Mouse (Mus musculus): ENCODE data around the gene Fhod1. TPM values are rescaled to one million over a fixed set of nuclear protein-coding genes. Genes with fewer than 3 reads are reported as not detected.
A peak's percentile ranks its signal among the peaks of the same experiment; 100 is the strongest.

Gene Fhod1
- polyA plus RNA-seq (2016; fragmentation: Nextera tagmentation; extraction: Ambion mirVana): 0.92 and 0.98 TPM in 2 replicates

- no peaks in the 10 kb centered on the region for H3K36me3 ChIP-seq
- H3K9me3 ChIP-seq: no peaks in the 10 kb centered on the region
- peak within 1 kb of the TSS; percentile 64 for H3K4me3 ChIP-seq
- H3K4me2 ChIP-seq (replicated peaks): peak within 1 kb of the TSS; percentile 98
- H3K27ac ChIP-seq: no peak within 1 kb of the TSS
- H3K27me3 ChIP-seq (replicated peaks): peaks cover 13% of the 10 kb centered on the region; the same call in 1 of the 2 replicates
- ATAC-seq (ENCODE audit: low FRiP score, low read depth): peak; percentile 84
- peak within 1 kb of the TSS; percentile 82 for H3K9ac ChIP-seq
- peaks cover 35% of the 10 kb centered on the region for H3K4me1 ChIP-seq
- under 1% methylated on average over 53 of the region's 53 CpGs for WGBS
These were observed at the start of gene Fhod1 for GRCm38 (mm10) chr8:105347428-105348221. Gene Fhod1, minus strand, starts transcription at chr8:105347953.

GRCm38 (mm10) chr8:105393915-105394314 is 46.2 kb upstream of the Fhod1 start:
- H3K27ac ChIP-seq: no peak overlapping the region
- no peaks in the 10 kb centered on the region for H3K9me3 ChIP-seq
- ATAC-seq (ENCODE audit: low FRiP score, low read depth): no peak
- H3K4me1 ChIP-seq: no peaks in the 10 kb centered on the region
- H3K36me3 ChIP-seq: no peaks in the 10 kb centered on the region
- 54% methylated on average over 7 of the region's 7 CpGs for WGBS
- H3K4me2 ChIP-seq (replicated peaks): no peak overlapping the region
- H3K9ac ChIP-seq: no peak overlapping the region
- H3K27me3 ChIP-seq (replicated peaks): no peaks in the 10 kb centered on the region
- no peak overlapping the region for H3K4me3 ChIP-seq

GRCm38 (mm10) chr8:105393089-105393787 is 45.5 kb upstream of the Fhod1 start:
- ATAC-seq (ENCODE audit: low FRiP score, low read depth): no peak
- no peak overlapping the region for H3K4me3 ChIP-seq
- H3K9me3 ChIP-seq: no peaks in the 10 kb centered on the region
- no peak overlapping the region for H3K4me2 ChIP-seq (replicated peaks)
- WGBS: 89% methylated on average over 12 of the region's 12 CpGs
- no peaks in the 10 kb centered on the region for H3K36me3 ChIP-seq
- H3K9ac ChIP-seq: no peak overlapping the region
- no peaks in the 10 kb centered on the region for H3K27me3 ChIP-seq (replicated peaks)
- H3K4me1 ChIP-seq: no peaks in the 10 kb centered on the region
- H3K27ac ChIP-seq: no peak overlapping the region

- Histone ChIP-seq H3K27me3 (replicated peaks) (no peaks in the 10 kb centered on the region), H3K4me1 (no peaks in the 10 kb centered on the region), H3K27ac (no peak overlapping the region), H3K9ac (no peak overlapping the region), H3K9me3 (no peaks in the 10 kb centered on the region), H3K4me3 (no peak overlapping the region), H3K4me2 (replicated peaks) (no peak overlapping the region), H3K36me3 (no peaks in the 10 kb centered on the region)
- ATAC-seq (ENCODE audit: low FRiP score, low read depth): no peak
- 79% methylated on average over 6 of the region's 6 CpGs for WGBS
These were observed 41.3 kb upstream of the Fhod1 start for GRCm38 (mm10) chr8:105389096-105389495.

- Histone ChIP-seq H3K9ac (no peak overlapping the region), H3K27me3 (replicated peaks) (no peaks in the 10 kb centered on the region), H3K4me2 (replicated peaks) (no peak overlapping the region), H3K4me1 (no peaks in the 10 kb centered on the region), H3K27ac (no peak overlapping the region), H3K36me3 (no peaks in the 10 kb centered on the region), H3K9me3 (no peaks in the 10 kb centered on the region), H3K4me3 (no peak overlapping the region)
- no peak for ATAC-seq (ENCODE audit: low FRiP score, low read depth)
- 79% methylated on average over 1 of the region's 1 CpGs for WGBS
These were observed 39.4 kb upstream of the Fhod1 start for GRCm38 (mm10) chr8:105387151-105387550.

DNA sequence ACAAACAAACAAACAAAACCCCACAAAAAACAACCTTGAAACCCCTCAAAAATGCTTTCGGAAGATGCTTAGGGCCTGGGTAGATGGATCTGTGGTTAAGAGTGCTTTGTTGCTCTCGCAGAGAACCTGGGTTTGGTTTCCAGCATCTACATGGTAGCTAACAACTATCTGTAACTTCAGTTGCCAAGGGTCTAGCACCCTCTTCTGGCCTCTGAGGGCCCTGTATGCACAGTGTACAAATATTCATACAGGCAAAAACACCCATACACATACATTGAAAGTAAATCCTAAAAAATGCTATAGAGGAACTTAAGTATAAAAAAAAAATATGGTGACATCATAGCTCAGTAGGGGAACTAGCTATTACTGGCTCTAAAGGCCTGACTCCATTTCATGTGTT is 36.3 kb upstream of the Fhod1 start:
- 90% methylated on average over 2 of the region's 2 CpGs for WGBS
- H3K36me3 ChIP-seq: no peaks in the 10 kb centered on the region
- no peak for ATAC-seq (ENCODE audit: low FRiP score, low read depth)

DNA sequence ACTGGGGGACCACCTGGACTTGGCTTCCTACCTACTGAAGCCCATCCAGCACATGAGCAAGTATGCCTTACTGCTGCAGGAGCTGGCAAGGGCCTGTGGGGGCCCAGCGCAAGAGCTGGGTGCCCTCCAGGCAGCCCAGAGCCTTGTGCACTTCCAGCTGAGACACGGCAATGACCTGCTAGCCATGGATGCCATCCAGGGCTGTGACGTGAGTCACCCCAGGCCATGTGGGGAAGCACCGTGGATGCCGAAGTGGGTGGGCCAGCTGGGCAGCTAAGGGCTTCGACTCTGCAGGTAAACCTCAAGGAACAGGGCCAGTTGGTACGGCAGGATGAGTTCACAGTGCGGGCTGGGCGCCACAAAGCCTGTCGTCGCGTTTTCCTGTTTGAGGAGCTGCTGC is 32.6 kb upstream of the Fhod1 start:
- 89% methylated on average over 12 of the region's 12 CpGs for WGBS
- Histone ChIP-seq H3K4me3 (no peak overlapping the region), H3K36me3 (no peaks in the 10 kb centered on the region), H3K27ac (no peak overlapping the region), H3K9me3 (no peaks in the 10 kb centered on the region), H3K4me2 (replicated peaks) (no peak overlapping the region), H3K27me3 (replicated peaks) (no peaks in the 10 kb centered on the region), H3K9ac (no peak overlapping the region), H3K4me1 (peaks cover 6% of the 10 kb centered on the region; the same call in 1 of the 2 replicates)
- ATAC-seq (ENCODE audit: low FRiP score, low read depth): no peak

More for the DNA sequence above, 36.3 kb upstream of the Fhod1 start:
- Histone ChIP-seq H3K27me3 (replicated peaks) (no peaks in the 10 kb centered on the region), H3K9ac (no peak overlapping the region), H3K9me3 (no peaks in the 10 kb centered on the region), H3K4me2 (replicated peaks) (no peak overlapping the region), H3K4me1 (no peaks in the 10 kb centered on the region), H3K4me3 (no peak overlapping the region), H3K27ac (no peak overlapping the region)

DNA sequence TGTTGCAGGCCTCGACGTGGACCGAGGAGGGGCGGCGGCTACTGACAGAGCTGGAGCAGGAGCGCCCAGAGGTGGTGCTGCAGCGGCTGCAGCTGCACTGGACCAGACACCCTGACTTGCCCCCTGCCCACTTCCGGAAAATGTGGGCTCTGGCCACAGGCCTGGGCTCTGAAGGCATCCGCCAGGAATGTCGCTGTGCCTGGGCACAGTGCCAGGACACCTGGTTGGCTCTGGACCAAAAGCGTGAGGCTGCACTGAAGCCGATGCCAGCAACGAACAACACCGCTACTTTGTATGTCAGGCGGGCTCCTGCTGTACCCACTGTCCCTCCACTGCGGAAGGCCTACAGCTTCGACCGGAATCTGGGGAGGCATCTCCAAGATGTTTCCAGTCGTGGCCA is 30.9 kb upstream of the Fhod1 start:
- no peak overlapping the region for H3K4me2 ChIP-seq (replicated peaks)
- no peaks in the 10 kb centered on the region; the same call in 1 of the 2 replicates for H3K9me3 ChIP-seq
- no peak for ATAC-seq (ENCODE audit: low FRiP score, low read depth)
- H3K27me3 ChIP-seq (replicated peaks): no peaks in the 10 kb centered on the region
- H3K36me3 ChIP-seq: no peaks in the 10 kb centered on the region
- H3K27ac ChIP-seq: no peak overlapping the region
- no peak overlapping the region for H3K9ac ChIP-seq
- H3K4me3 ChIP-seq: no peak overlapping the region
- peaks cover 6% of the 10 kb centered on the region; the same call in 1 of the 2 replicates for H3K4me1 ChIP-seq
- 76% methylated on average over 19 of the region's 19 CpGs for WGBS

DNA sequence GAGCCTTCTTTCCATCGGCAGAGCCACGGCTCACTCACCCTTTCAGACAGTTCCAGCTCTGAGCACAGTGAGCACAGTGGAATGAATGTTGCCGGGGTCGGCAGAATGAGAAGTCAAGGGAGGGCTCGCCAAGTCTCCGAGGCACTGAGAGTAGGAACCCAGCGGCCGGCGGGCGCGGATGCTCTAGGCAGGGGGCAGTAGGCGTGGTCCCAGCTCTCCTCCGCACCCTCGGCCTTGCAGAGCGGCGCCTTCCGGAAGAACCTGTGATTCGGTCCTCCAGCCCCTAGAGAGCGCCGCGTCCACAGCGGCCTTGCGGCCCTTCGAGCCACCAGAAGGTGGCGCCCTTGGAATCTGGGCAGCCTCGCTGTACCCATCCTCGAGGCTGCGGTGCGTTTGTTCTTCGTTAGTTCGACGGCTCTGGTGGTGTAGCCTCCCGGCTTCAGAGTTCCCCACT is 26.8 kb upstream of the Fhod1 start:
- no peak overlapping the region for H3K27ac ChIP-seq
- no peaks in the 10 kb centered on the region for H3K36me3 ChIP-seq
- H3K9ac ChIP-seq: no peak overlapping the region
- 30% methylated on average over 33 of the region's 33 CpGs for WGBS
- no peaks in the 10 kb centered on the region; the same call in 1 of the 2 replicates for H3K9me3 ChIP-seq
- H3K27me3 ChIP-seq (replicated peaks): no peaks in the 10 kb centered on the region
- peaks cover 6% of the 10 kb centered on the region; the same call in 1 of the 2 replicates for H3K4me1 ChIP-seq
- H3K4me3 ChIP-seq: 0 out of 2 replicates have a peak overlapping the region, but pooled peaks have one; percentile 9
- peak overlapping the region; percentile 53 for H3K4me2 ChIP-seq (replicated peaks)
- 0 out of 2 replicates have a peak, but pooled peaks have one; percentile 42 for ATAC-seq (ENCODE audit: low FRiP score, low read depth)

DNA sequence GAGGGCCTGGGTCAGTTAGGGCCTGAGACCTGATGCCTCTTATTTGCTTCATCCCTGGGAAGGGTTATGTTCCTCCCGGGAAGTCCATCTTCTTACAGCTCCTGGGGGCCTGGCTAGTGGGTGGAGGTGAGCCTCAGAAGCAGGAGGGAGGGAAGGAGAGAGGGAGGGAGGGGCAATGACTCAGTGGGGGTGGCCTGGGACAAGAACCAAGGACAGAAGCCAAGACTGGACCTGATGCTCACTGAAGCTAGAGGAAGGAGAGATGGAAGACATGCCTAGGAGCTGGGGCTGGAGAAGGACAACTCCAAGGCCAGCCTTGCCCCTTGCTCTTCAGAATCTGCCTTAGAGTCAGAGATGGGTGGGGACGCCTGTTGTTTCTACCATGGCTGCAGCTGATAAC is 25.3 kb upstream of the Fhod1 start, which contains the start of gene Plekhg4:
Plekhg4 (plus strand) TSS at position 243 of the 400 bp plus-strand sequence.
- H3K36me3 ChIP-seq: peaks cover 7% of the 10 kb centered on the region; the same call in 1 of the 2 replicates
- H3K27ac ChIP-seq: no peak within 1 kb of the TSS; the same call in 1 of the 2 replicates
- WGBS: 65% methylated on average over 2 of the region's 2 CpGs
- peak within 1 kb of the TSS; percentile 53; the same call in 1 of the 2 replicates for H3K4me2 ChIP-seq (replicated peaks)
- H3K9me3 ChIP-seq: no peaks in the 10 kb centered on the region; the same call in 1 of the 2 replicates
- no peaks in the 10 kb centered on the region for H3K27me3 ChIP-seq (replicated peaks)
- H3K9ac ChIP-seq: no peak within 1 kb of the TSS
- no peaks in the 10 kb centered on the region for H3K4me1 ChIP-seq
- no peak for ATAC-seq (ENCODE audit: low FRiP score, low read depth)
- no peak within 1 kb of the TSS for H3K4me3 ChIP-seq

DNA sequence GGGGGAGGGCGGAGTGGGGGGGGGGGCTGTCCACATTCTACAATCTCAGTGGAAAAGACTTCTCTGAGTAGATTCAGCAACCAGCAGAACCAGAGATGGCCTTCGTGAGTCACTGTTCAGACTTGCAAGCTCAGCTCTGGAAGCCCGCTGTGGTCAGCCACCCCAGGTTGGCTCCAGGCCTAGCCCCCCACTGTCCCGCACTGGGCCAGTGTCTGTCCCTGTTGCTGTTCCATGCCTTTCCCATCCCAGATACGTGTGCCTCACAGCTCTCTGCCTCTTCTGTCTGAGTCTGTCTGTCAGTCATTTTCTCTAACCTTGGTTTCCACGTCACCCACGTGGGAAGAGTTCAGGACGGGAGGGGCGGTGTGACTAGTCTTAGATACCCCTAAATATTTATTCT is 24.7 kb upstream of the Fhod1 start:
- Histone ChIP-seq H3K27me3 (replicated peaks) (no peaks in the 10 kb centered on the region), H3K4me3 (no peak overlapping the region), H3K27ac (no peak overlapping the region), H3K4me2 (replicated peaks) (no peak overlapping the region), H3K36me3 (peaks cover 10% of the 10 kb centered on the region; the same call in 1 of the 2 replicates), H3K9ac (no peak overlapping the region), H3K4me1 (no peaks in the 10 kb centered on the region), H3K9me3 (no peaks in the 10 kb centered on the region; the same call in 1 of the 2 replicates)
- no peak for ATAC-seq (ENCODE audit: low FRiP score, low read depth)
- WGBS: 84% methylated on average over 9 of the region's 9 CpGs

- Histone ChIP-seq H3K36me3 (peaks cover 10% of the 10 kb centered on the region), H3K4me2 (replicated peaks) (no peak overlapping the region)
- 69% methylated on average over 2 of the region's 2 CpGs for WGBS
These were observed 19.4 kb upstream of the Fhod1 start for GRCm38 (mm10) chr8:105367107-105367506.

More at GRCm38 (mm10) chr8:105367107-105367506, 19.4 kb upstream of the Fhod1 start:
- Histone ChIP-seq H3K9me3 (no peaks in the 10 kb centered on the region), H3K27ac (no peak overlapping the region), H3K4me1 (no peaks in the 10 kb centered on the region), H3K4me3 (no peak overlapping the region), H3K9ac (no peak overlapping the region), H3K27me3 (replicated peaks) (no peaks in the 10 kb centered on the region)
- ATAC-seq (ENCODE audit: low FRiP score, low read depth): no peak

All from neural tube, embryonic 12.5 days (tissue).